Mouse (Mus musculus): ENCODE measurements around the gene Map4k1.
"Not testable (repeated sequence)": the region's sequence is repeated elsewhere in the genome, so short reads cannot be mapped to it uniquely, and the experiment has no call there.

Map4k1 gene

GRCm38 (mm10) chr7:28954773-28955172 is 27.1 kb upstream of the Map4k1 start:
- DNase-seq (ENCODE audit: low read depth in 2 of 2, low spot score in 2 of 2), result no peak

- DNase-seq (ENCODE audit: low read depth in 2 of 2, low spot score in 2 of 2), result no peak
Observed at GRCm38 (mm10) chr7:28955295-28955897, 26.5 kb upstream of the Map4k1 start.

GRCm38 (mm10) chr7:28956270-28956669 is 25.6 kb upstream of the Map4k1 start:
- no peak for DNase-seq (ENCODE audit: low read depth in 2 of 2, low spot score in 2 of 2)

- no peak for DNase-seq (ENCODE audit: low read depth in 2 of 2, low spot score in 2 of 2)
Observed at GRCm38 (mm10) chr7:28957286-28957685, 24.6 kb upstream of the Map4k1 start.

- no peak for DNase-seq (ENCODE audit: low read depth in 2 of 2, low spot score in 2 of 2)
Observed at GRCm38 (mm10) chr7:28957997-28958725, 23.7 kb upstream of the Map4k1 start.

GRCm38 (mm10) chr7:28958770-28959169 is 23.1 kb upstream of the Map4k1 start:
- DNase-seq (ENCODE audit: low read depth in 2 of 2, low spot score in 2 of 2), result no peak

- DNase-seq (ENCODE audit: low read depth in 2 of 2, low spot score in 2 of 2), result no peak
Observed at GRCm38 (mm10) chr7:28959505-28960045, 22.3 kb upstream of the Map4k1 start.

- no peak for DNase-seq (ENCODE audit: low read depth in 2 of 2, low spot score in 2 of 2)
Observed at GRCm38 (mm10) chr7:28960354-28961046, 21.4 kb upstream of the Map4k1 start.

GRCm38 (mm10) chr7:28961584-28961926 is 20.3 kb upstream of the Map4k1 start:
- DNase-seq (ENCODE audit: low read depth in 2 of 2, low spot score in 2 of 2), result no peak

GRCm38 (mm10) chr7:28961927-28962670 is 19.8 kb upstream of the Map4k1 start, which contains the start of gene Actn4:
Actn4 (minus strand) TSS chr7:28962340.
- peak; percentile 99 for DNase-seq (ENCODE audit: low read depth in 2 of 2, low spot score in 2 of 2)

- no peak for DNase-seq (ENCODE audit: low read depth in 2 of 2, low spot score in 2 of 2)
Observed at GRCm38 (mm10) chr7:28963399-28963923, 18.4 kb upstream of the Map4k1 start.

GRCm38 (mm10) chr7:28965346-28965840 is 16.5 kb upstream of the Map4k1 start:
- DNase-seq (ENCODE audit: low read depth in 2 of 2, low spot score in 2 of 2), result no peak

- DNase-seq (ENCODE audit: low read depth in 2 of 2, low spot score in 2 of 2), result no peak
Observed at GRCm38 (mm10) chr7:28966181-28966580, 15.7 kb upstream of the Map4k1 start.

- no peak for DNase-seq (ENCODE audit: low read depth in 2 of 2, low spot score in 2 of 2)
Observed at GRCm38 (mm10) chr7:28966751-28967505, 14.9 kb upstream of the Map4k1 start.

- DNase-seq (ENCODE audit: low read depth in 2 of 2, low spot score in 2 of 2), result not testable (repeated sequence)
Observed at GRCm38 (mm10) chr7:28968120-28968519, 13.7 kb upstream of the Map4k1 start.

- DNase-seq (ENCODE audit: low read depth in 2 of 2, low spot score in 2 of 2), result no peak
Observed at GRCm38 (mm10) chr7:28969271-28969670, 12.6 kb upstream of the Map4k1 start.

- DNase-seq (ENCODE audit: low read depth in 2 of 2, low spot score in 2 of 2), result no peak
Observed at GRCm38 (mm10) chr7:28969672-28970394, 12.0 kb upstream of the Map4k1 start.

GRCm38 (mm10) chr7:28971029-28971428 is 10.8 kb upstream of the Map4k1 start:
- DNase-seq (ENCODE audit: low read depth in 2 of 2, low spot score in 2 of 2), result no peak

GRCm38 (mm10) chr7:28971770-28972269 is 10.0 kb upstream of the Map4k1 start:
- DNase-seq (ENCODE audit: low read depth in 2 of 2, low spot score in 2 of 2), result no peak

Data from CD8-positive naive resting alpha-beta T cell, adult 2 months (primary cell).